Mouse (Mus musculus): ENCODE results near the gene Pkp2. TPM values are rescaled to one million over a fixed set of nuclear protein-coding genes. Genes with fewer than 3 reads are reported as not detected.
"Not testable (repeated sequence)": the region's sequence is repeated elsewhere in the genome, so short reads cannot be mapped to it uniquely, and the experiment has no call there.

Pkp2 gene
- polyA plus RNA-seq, 1 experiment, result 1.3 TPM

- Histone ChIP-seq H3K4me1 (ENCODE audit: control insufficient read depth, insufficient read depth, low read length) (peaks cover 5% of the 10 kb centered on the region), H3K27ac (ENCODE audit: control insufficient read depth, insufficient read depth, low read depth, low read length) (no peak overlapping the region)
- TF ChIP-seq CTCF (IDR thresholded peaks at IDR 0.05; ENCODE audit: control insufficient read depth, insufficient read depth, insufficient replicate concordance, low read depth, low read length) (no peak), POLR2A (IDR thresholded peaks at IDR 0.05; ENCODE audit: control insufficient read depth, low read depth, low read length) (no peak)
Measured at GRCm38 (mm10) chr16:16216934-16217333, 3.8 kb downstream of the Pkp2 start.

GRCm38 (mm10) chr16:16219835-16220234 lies 6.7 kb downstream of the Pkp2 start:
- Histone ChIP-seq H3K36me3 (ENCODE audit: control insufficient read depth, insufficient read depth, low read length) (no peaks in the 10 kb centered on the region), H3K27ac (ENCODE audit: control insufficient read depth, insufficient read depth, low read depth, low read length) (no peak overlapping the region), H3K4me1 (ENCODE audit: control insufficient read depth, insufficient read depth, low read length) (peaks cover 2% of the 10 kb centered on the region; the same call in 1 of the 2 replicates), H3K4me3 (ENCODE audit: control insufficient read depth, low read depth, low read length) (peak overlapping the region; percentile 37; the same call in 1 of the 2 replicates), H3K27me3 (ENCODE audit: control insufficient read depth, insufficient read depth, low read length) (no peaks in the 10 kb centered on the region)
- TF ChIP-seq CTCF (IDR thresholded peaks at IDR 0.05; ENCODE audit: control insufficient read depth, insufficient read depth, insufficient replicate concordance, low read depth, low read length) (no peak), POLR2A (IDR thresholded peaks at IDR 0.05; ENCODE audit: control insufficient read depth, low read depth, low read length) (no peak)

More at GRCm38 (mm10) chr16:16216934-16217333, 3.8 kb downstream of the Pkp2 start:
- no peaks in the 10 kb centered on the region for H3K36me3 ChIP-seq (ENCODE audit: control insufficient read depth, insufficient read depth, low read length)
- no peak overlapping the region for H3K4me3 ChIP-seq (ENCODE audit: control insufficient read depth, low read depth, low read length)
- H3K27me3 ChIP-seq (ENCODE audit: control insufficient read depth, insufficient read depth, low read length), result no peaks in the 10 kb centered on the region

GRCm38 (mm10) chr16:16222651-16223050 lies 9.5 kb downstream of the Pkp2 start:
- Histone ChIP-seq H3K4me3 (ENCODE audit: control insufficient read depth, low read depth, low read length) (no peak overlapping the region), H3K36me3 (ENCODE audit: control insufficient read depth, insufficient read depth, low read length) (no peaks in the 10 kb centered on the region), H3K27ac (ENCODE audit: control insufficient read depth, insufficient read depth, low read depth, low read length) (no peak overlapping the region), H3K4me1 (ENCODE audit: control insufficient read depth, insufficient read depth, low read length) (peaks cover 2% of the 10 kb centered on the region), H3K27me3 (ENCODE audit: control insufficient read depth, insufficient read depth, low read length) (no peaks in the 10 kb centered on the region)
- TF ChIP-seq POLR2A (IDR thresholded peaks at IDR 0.05; ENCODE audit: control insufficient read depth, low read depth, low read length), result no peak

GRCm38 (mm10) chr16:16224506-16224924 lies 11.4 kb downstream of the Pkp2 start:
- Histone ChIP-seq H3K27me3 (ENCODE audit: control insufficient read depth, insufficient read depth, low read length) (no peaks in the 10 kb centered on the region), H3K36me3 (ENCODE audit: control insufficient read depth, insufficient read depth, low read length) (no peaks in the 10 kb centered on the region), H3K4me3 (ENCODE audit: control insufficient read depth, low read depth, low read length) (no peak overlapping the region), H3K27ac (ENCODE audit: control insufficient read depth, insufficient read depth, low read depth, low read length) (no peak overlapping the region), H3K4me1 (ENCODE audit: control insufficient read depth, insufficient read depth, low read length) (peaks cover under 1% of the 10 kb centered on the region)
- TF ChIP-seq POLR2A (IDR thresholded peaks at IDR 0.05; ENCODE audit: control insufficient read depth, low read depth, low read length), result no peak
- TF ChIP-seq CTCF (IDR thresholded peaks at IDR 0.05; ENCODE audit: control insufficient read depth, insufficient read depth, insufficient replicate concordance, low read depth, low read length), result no peak

- no peak overlapping the region for H3K27ac ChIP-seq (ENCODE audit: control insufficient read depth, insufficient read depth, low read depth, low read length)
- no peak overlapping the region for H3K4me3 ChIP-seq (ENCODE audit: control insufficient read depth, low read depth, low read length)
- TF ChIP-seq CTCF (IDR thresholded peaks at IDR 0.05; ENCODE audit: control insufficient read depth, insufficient read depth, insufficient replicate concordance, low read depth, low read length) (no peak), POLR2A (IDR thresholded peaks at IDR 0.05; ENCODE audit: control insufficient read depth, low read depth, low read length) (no peak)
- H3K36me3 ChIP-seq (ENCODE audit: control insufficient read depth, insufficient read depth, low read length), result no peaks in the 10 kb centered on the region
- H3K27me3 ChIP-seq (ENCODE audit: control insufficient read depth, insufficient read depth, low read length), result no peaks in the 10 kb centered on the region
- no peaks in the 10 kb centered on the region; the same call in 1 of the 2 replicates for H3K4me1 ChIP-seq (ENCODE audit: control insufficient read depth, insufficient read depth, low read length)
Measured at GRCm38 (mm10) chr16:16225828-16226227, 12.7 kb downstream of the Pkp2 start.

- Histone ChIP-seq H3K4me1 (ENCODE audit: control insufficient read depth, insufficient read depth, low read length) (no peaks in the 10 kb centered on the region; the same call in 1 of the 2 replicates), H3K27me3 (ENCODE audit: control insufficient read depth, insufficient read depth, low read length) (no peaks in the 10 kb centered on the region), H3K27ac (ENCODE audit: control insufficient read depth, insufficient read depth, low read depth, low read length) (no peak overlapping the region), H3K4me3 (ENCODE audit: control insufficient read depth, low read depth, low read length) (no peak overlapping the region), H3K36me3 (ENCODE audit: control insufficient read depth, insufficient read depth, low read length) (no peaks in the 10 kb centered on the region)
- TF ChIP-seq CTCF (IDR thresholded peaks at IDR 0.05; ENCODE audit: control insufficient read depth, insufficient read depth, insufficient replicate concordance, low read depth, low read length), result no peak
- no peak for TF ChIP-seq POLR2A (IDR thresholded peaks at IDR 0.05; ENCODE audit: control insufficient read depth, low read depth, low read length)
Measured at GRCm38 (mm10) chr16:16230439-16230838, 17.3 kb downstream of the Pkp2 start.

GRCm38 (mm10) chr16:16233919-16234318 lies 20.8 kb downstream of the Pkp2 start:
- no peak for TF ChIP-seq POLR2A (IDR thresholded peaks at IDR 0.05; ENCODE audit: control insufficient read depth, low read depth, low read length)
- TF ChIP-seq CTCF (IDR thresholded peaks at IDR 0.05; ENCODE audit: control insufficient read depth, insufficient read depth, insufficient replicate concordance, low read depth, low read length), result no peak
- Histone ChIP-seq H3K27me3 (ENCODE audit: control insufficient read depth, insufficient read depth, low read length) (no peaks in the 10 kb centered on the region), H3K36me3 (ENCODE audit: control insufficient read depth, insufficient read depth, low read length) (no peaks in the 10 kb centered on the region)

GRCm38 (mm10) chr16:16236681-16237080 lies 23.6 kb downstream of the Pkp2 start:
- not testable (repeated sequence) for H3K36me3 ChIP-seq (ENCODE audit: control insufficient read depth, insufficient read depth, low read length); H3K27ac ChIP-seq (ENCODE audit: control insufficient read depth, insufficient read depth, low read depth, low read length); H3K4me3 ChIP-seq (ENCODE audit: control insufficient read depth, low read depth, low read length); H3K27me3 ChIP-seq (ENCODE audit: control insufficient read depth, insufficient read depth, low read length); H3K4me1 ChIP-seq (ENCODE audit: control insufficient read depth, insufficient read depth, low read length)

More at GRCm38 (mm10) chr16:16233919-16234318, 20.8 kb downstream of the Pkp2 start:
- no peaks in the 10 kb centered on the region for H3K4me1 ChIP-seq (ENCODE audit: control insufficient read depth, insufficient read depth, low read length)
- no peak overlapping the region for H3K4me3 ChIP-seq (ENCODE audit: control insufficient read depth, low read depth, low read length)
- H3K27ac ChIP-seq (ENCODE audit: control insufficient read depth, insufficient read depth, low read depth, low read length), result no peak overlapping the region

All from testis, adult 2 months (tissue).